Mouse (Mus musculus) C2C12 (cell line): ENCODE measurements at regions not wholly inside any gene's neighbourhood (a gene's known extent, or its start where the extent isn't known, plus 50 kb on each side); places are given as distances from the start of the nearest gene placed in this dataset.

Experiments used
- CTCF ChIP-seq: IDR thresholded peaks from one replicate; pipeline ENCODE4 v1.5.1; 2011; ENCODE audit not compliant: control insufficient read depth, insufficient read depth, insufficient read length
- MAX ChIP-seq: IDR thresholded peaks from one replicate; pipeline ENCODE4 v1.6.1; 2011; ENCODE audit warnings: mild to moderate bottlenecking, control low read depth

GRCm38 (mm10) chr13:72783727-72784070 lies 155.1 kb downstream of the Irx2 start:
- no peak for TF ChIP-seq CTCF
- TF ChIP-seq MAX: no peak
